Mouse (Mus musculus) megakaryocyte, embryonic 14.5 days (primary cell): ENCODE measurements around the gene Dusp7.

Experiments
- FLI1 ChIP-seq: IDR thresholded peaks from 2 replicates; pipeline ENCODE4 v1.6.1; 2012; ENCODE audit warnings: low read length, inconsistent platforms, mixed read lengths
- GATA1 ChIP-seq: IDR thresholded peaks from 3 replicates; pipeline ENCODE4 v1.6.1; 2012; ENCODE audit warnings: mixed read lengths, low read length, inconsistent platforms, borderline replicate concordance

DNA sequence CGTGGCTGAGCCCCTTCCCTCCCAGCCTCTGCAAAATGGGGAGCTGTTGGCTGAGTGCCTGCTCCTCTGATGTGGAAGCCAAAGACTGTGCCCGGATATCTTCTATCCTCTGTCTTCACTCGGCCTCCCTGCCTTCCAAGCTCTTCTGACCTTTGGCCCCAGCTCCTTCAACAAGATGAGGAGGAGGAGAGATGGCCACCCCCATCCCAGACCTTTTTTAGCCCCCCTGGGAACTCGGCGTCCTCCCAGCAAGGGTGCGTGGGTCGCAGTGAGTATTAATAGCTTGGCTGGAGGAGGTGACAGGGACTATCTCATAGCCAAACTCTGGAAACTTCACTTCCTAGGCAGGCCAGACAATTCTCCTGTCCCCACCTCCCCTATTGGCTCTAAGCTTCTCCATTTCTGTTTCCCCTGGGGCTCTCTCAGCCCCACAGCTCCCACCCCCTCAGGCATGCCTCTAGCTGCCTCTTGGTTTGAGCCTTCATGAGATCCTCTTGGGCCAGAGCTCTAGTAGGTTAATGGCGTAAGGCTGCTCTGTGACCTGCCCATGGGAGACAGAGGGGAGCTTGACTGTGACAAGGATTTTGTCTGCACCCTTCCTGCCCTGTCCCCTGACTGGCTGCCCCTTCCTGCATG, 38.1 kb downstream of the Dusp7 start:
- TF ChIP-seq FLI1 (no peak), GATA1 (no peak)
